Mouse (Mus musculus) spleen, adult 2 months (tissue): ENCODE results near the gene Phxr2.

Experiments used
- CTCF ChIP-seq: fragments of 200-500 bp; IDR thresholded peaks from 2 replicates; pipeline ENCODE4 v1.5.1; 2011; ENCODE audit warnings: mild to moderate bottlenecking, inconsistent platforms; ENCODE audit not compliant: insufficient read depth, insufficient read length, insufficient replicate concordance; ENCODE audit errors: extremely low read depth
- POLR2A ChIP-seq: fragments of 200-500 bp; IDR thresholded peaks from 2 replicates; pipeline ENCODE4 v1.6.1; 2011; ENCODE audit warnings: low read depth, low read length, inconsistent platforms

DNA sequence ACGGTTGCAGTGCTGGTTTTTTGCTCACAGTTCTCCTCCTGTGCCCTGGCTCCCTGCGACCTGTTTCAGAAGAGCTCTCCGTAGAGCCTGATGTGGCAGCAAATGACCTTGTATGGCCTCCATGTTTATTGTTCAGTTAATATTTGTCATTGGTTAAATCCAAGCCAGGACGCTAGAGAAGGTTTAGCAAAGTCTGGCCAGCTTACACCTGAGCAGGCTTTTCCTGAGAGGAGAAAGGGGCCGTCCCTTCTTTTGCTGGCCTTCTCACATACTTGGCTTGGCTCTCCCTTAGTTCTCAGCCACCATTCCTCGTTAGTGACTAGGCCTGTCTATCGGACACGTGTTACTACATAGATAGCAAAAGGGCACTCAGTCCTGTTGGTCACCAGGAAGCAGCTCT lies 28.5 kb upstream of the Phxr2 start:
- TF ChIP-seq CTCF (no peak), POLR2A (no peak)
